Mouse (Mus musculus) intestine, embryonic 14.5 days (tissue): Measurements from ENCODE around the gene 4932415D10Rik. TPM values are rescaled to one million over a fixed set of nuclear protein-coding genes. Genes with fewer than 3 reads are reported as not detected.

ENCODE experiments used
- ATAC-seq: fragments of 200-750 bp; cut with Nextera tagmentation; replicated peaks from 2 replicates; pipeline ENCODE4 v1.8.0; 2017; ENCODE audit warnings: low read depth, moderate number of reproducible peaks, moderate TSS enrichment, moderate library complexity; ENCODE audit not compliant: low FRiP score, low TSS enrichment
- DNase-seq: peaks from one replicate; pipeline ENCODE4 v3.0.0-alpha.2; 2018; ENCODE audit warnings: low spot score
- H3K27ac ChIP-seq: fragments of 300-500 bp; sonication (generic); 2 replicates; pipeline ENCODE4 v1.5.1; 2014; ENCODE audit warnings: low read depth, mild to moderate bottlenecking, control low read depth
- H3K27me3 ChIP-seq: fragments of 300-500 bp; sonication (generic); replicated peaks from 2 replicates; pipeline ENCODE4 v1.6.1; 2014; ENCODE audit warnings: low read length, control low read depth; ENCODE audit not compliant: control insufficient read depth, insufficient read depth
- H3K36me3 ChIP-seq: fragments of 300-500 bp; sonication (generic); 2 replicates; pipeline ENCODE4 v1.6.1; 2014; ENCODE audit warnings: low read length, control low read depth; ENCODE audit not compliant: control insufficient read depth, insufficient read depth
- H3K4me1 ChIP-seq: fragments of 300-500 bp; sonication (generic); replicated peaks from 2 replicates; pipeline ENCODE4 v1.6.1; 2014; ENCODE audit warnings: low read length, control low read depth, mixed read lengths; ENCODE audit not compliant: control insufficient read depth, insufficient read depth
- H3K4me2 ChIP-seq: fragments of 300-500 bp; sonication (generic); 2 replicates; pipeline ENCODE4 v1.6.1; 2014; ENCODE audit warnings: low read length
- H3K4me3 ChIP-seq: fragments of 300-500 bp; sonication (generic); 2 replicates; pipeline ENCODE4 v1.5.1; 2014; ENCODE audit warnings: low read depth, low read length, control low read depth, mixed read lengths
- H3K9ac ChIP-seq: fragments of 300-500 bp; sonication (generic); 2 replicates; pipeline ENCODE4 v1.6.1; 2014; ENCODE audit warnings: mild to moderate bottlenecking, low read length
- H3K9me3 ChIP-seq: fragments of 300-500 bp; sonication (generic); 2 replicates; pipeline ENCODE4 v1.6.1; 2016; ENCODE audit warnings: low read length, control low read depth; ENCODE audit not compliant: control insufficient read depth
- whole genome bisulfite sequencing: fragments of 180-500 bp; shearing (Covaris S2); extraction: QIAGEN DNeasy Blood & Tissue Kit; methylation state at CpG from one replicate; pipeline ENCODE4 v1.1.7; 2014; 5-methylcytosine and 5-hydroxymethylcytosine counted together
- polyA plus RNA-seq: library from polyadenylated mRNA; unstranded; fragments of >200 nt; fragmentation: Nextera tagmentation; extraction: Ambion mirVana; gene quantifications from 2 replicates; pipeline ENCODE4 v1.2.1, GENCODE M21; 2014

The 4932415D10Rik gene
- polyA plus RNA-seq, result not detected in 2 replicates

DNA sequence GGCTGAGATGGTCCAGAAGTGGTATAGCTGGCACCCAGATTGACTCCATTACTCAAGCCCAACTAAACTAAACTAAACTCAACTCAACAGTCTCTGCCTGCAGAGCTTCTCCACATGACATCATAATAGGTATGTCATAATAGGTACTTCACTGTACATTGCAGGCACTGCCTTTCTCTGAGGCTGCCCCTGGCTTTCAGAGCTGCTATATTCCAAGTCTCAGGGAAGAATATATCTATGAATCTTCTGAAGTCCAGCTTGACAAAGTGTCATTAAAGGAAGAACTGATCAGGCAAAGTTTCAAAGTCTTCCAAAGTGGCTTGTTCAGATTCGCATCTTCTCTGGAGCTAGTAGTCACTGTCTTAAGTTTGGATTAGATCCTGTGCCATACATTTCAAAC is at the start of gene 4932415D10Rik:
Gene 4932415D10Rik, minus strand, starts transcription at position 101 of the 400 bp plus-strand sequence.
- H3K9me3 ChIP-seq, result no peaks in the 10 kb centered on the region
- WGBS, result 85% methylated on average over 1 of the region's 1 CpGs

DNA sequence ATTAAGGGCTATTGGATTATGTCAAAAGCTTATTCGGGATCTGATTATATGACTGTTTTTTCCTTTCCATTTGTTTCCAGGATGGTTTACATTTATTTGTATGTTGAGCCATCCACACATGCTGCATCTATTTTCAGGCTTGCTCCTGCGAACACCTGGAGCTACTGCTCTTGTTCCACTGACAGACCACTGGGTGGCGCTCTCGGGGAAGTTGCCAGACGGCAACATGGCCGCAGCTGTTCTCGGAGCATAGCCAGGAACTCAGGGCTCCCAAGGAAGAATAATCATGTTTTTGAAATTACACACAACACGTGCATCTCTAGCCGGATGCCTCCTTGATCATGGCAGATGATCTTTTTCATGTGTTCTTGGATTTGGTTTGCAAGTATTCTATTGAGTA is 45.5 kb upstream of the 4932415D10Rik start:
- Histone ChIP-seq H3K27ac (no peak overlapping the region), H3K27me3 (no peaks in the 10 kb centered on the region), H3K36me3 (0 out of 2 replicates have a peak, but pooled peaks cover 5% of the 10 kb centered on the region), H3K4me2 (no peak overlapping the region), H3K9me3 (peaks cover 11% of the 10 kb centered on the region; the same call in 1 of the 2 replicates), H3K4me3 (no peak overlapping the region), H3K4me1 (no peaks in the 10 kb centered on the region), H3K9ac (no peak overlapping the region)
- ATAC-seq (no peak), DNase-seq (no peak)
- 82% methylated on average over 9 of the region's 9 CpGs for WGBS

More for the DNA sequence above, at the start of gene 4932415D10Rik:
- H3K4me3 ChIP-seq, result no peak within 1 kb of the TSS
- no peak within 1 kb of the TSS for H3K9ac ChIP-seq
- DNase-seq, result no peak
- H3K27ac ChIP-seq, result no peak within 1 kb of the TSS
- no peaks in the 10 kb centered on the region for H3K4me1 ChIP-seq
- no peak within 1 kb of the TSS for H3K4me2 ChIP-seq
- H3K36me3 ChIP-seq, result no peaks in the 10 kb centered on the region
- no peaks in the 10 kb centered on the region for H3K27me3 ChIP-seq
- no peak for ATAC-seq

DNA sequence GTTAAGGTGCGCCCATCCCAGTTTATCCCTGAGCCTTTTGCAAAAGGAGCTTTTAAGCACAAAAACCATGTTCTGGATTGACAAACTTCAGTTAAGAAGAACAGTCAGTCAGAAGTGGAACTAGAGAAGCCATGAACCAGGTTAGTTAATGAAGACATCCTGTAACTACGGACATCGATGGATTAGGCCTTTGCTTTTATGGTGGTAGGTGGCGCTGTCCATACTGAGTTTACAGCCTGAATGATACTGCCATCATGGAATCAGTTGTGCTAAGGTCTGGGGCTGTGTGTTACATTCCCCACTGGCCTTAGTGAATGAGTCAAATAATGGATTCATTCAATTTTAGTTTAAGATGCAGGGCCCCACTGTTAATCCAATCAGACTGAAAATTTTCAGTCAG is 39.0 kb upstream of the 4932415D10Rik start:
- no peak overlapping the region for H3K4me3 ChIP-seq
- no peaks in the 10 kb centered on the region for H3K36me3 ChIP-seq
- ATAC-seq, result no peak
- no peak overlapping the region for H3K27ac ChIP-seq
- 96% methylated on average over 4 of the region's 4 CpGs for WGBS
- no peak overlapping the region for H3K9ac ChIP-seq
- no peaks in the 10 kb centered on the region for H3K27me3 ChIP-seq
- 0 out of 2 replicates have a peak, but pooled peaks cover 8% of the 10 kb centered on the region for H3K9me3 ChIP-seq
- H3K4me2 ChIP-seq, result no peak overlapping the region
- DNase-seq, result no peak
- H3K4me1 ChIP-seq, result 0 out of 2 replicates have a peak, but pooled peaks cover 2% of the 10 kb centered on the region

DNA sequence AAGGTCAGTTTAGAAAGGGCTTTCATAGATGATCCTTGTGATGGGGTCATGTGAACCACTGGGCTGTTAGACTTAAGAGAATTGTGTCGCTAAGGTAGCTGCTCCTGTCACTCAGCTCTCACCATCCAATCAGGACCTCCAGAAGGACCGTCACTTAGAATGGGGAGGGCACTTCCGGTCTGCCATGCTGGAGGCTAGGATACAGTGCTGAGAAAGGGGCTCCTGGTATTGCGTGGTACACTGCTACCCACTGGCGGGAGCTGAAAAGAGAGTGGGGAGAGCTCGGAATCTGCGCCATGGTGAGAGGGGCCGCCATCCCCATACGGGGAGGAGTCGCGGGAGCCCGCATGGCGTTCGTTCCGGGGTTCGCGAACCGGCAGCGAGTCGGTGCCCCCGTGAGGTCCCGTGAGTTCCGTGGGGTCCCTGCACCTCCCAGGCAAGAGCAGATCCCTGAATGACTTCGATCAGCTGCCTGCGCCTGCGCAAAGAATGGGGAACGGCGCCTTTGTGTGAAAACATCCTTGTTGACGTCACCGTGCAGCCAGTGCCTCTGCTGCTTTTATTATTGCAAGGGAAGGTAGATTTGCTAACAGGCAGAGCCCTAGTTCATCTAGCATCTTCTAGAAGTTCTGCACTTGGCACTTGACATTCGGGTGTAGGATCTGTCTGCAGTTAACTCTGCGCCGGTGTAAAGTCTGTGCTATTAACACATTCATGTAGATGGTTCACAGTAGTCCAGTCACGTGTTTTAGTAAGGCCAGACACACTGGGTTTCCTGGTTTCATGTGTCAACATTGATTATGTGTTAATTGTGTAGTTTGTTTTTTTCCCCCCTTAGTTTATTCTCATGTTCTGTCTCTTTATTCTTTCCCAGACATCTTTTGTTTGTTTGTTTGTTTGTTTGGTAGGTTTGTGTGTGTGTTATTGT is 38.0 kb upstream of the 4932415D10Rik start, which contains the start of gene Gm4924:
Gene Gm4924, plus strand, starts transcription at position 173 of the 928 bp plus-strand sequence.
- Histone ChIP-seq H3K9me3 (0 out of 2 replicates have a peak, but pooled peaks cover 8% of the 10 kb centered on the region), H3K36me3 (no peaks in the 10 kb centered on the region), H3K27ac (peak within 1 kb of the TSS; percentile 92), H3K9ac (peak within 1 kb of the TSS; percentile 77), H3K4me1 (0 out of 2 replicates have a peak, but pooled peaks cover 2% of the 10 kb centered on the region), H3K4me2 (peak within 1 kb of the TSS; percentile 53), H3K4me3 (peak within 1 kb of the TSS; percentile 71), H3K27me3 (no peaks in the 10 kb centered on the region)
- WGBS, result 4% methylated on average over 34 of the region's 34 CpGs
- ATAC-seq (peak; percentile 99), DNase-seq (peak; percentile 89)

DNA sequence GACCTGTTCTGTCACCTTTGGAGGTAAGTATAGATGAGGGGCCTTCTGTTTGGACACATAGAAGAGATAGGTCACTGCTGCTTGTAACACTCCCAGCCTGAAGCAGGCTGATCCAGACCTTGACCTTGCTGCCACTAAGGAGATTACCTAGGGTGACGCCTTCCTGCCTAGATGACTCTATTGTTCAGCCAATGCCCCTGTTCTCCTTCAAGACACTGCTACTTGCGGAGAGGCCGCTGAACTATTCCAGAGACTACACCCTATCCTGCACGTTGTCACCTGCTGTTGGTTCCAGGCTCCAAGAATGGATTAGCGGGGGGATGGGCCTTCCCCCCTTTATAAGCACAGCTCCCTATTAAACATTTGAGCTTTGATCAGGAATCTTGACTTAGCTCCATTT is 13.4 kb upstream of the 4932415D10Rik start:
- no peak for DNase-seq
- no peak overlapping the region for H3K9ac ChIP-seq
- 81% methylated on average over 5 of the region's 5 CpGs for WGBS
- H3K9me3 ChIP-seq, result no peaks in the 10 kb centered on the region
- ATAC-seq, result no peak
- H3K36me3 ChIP-seq, result no peaks in the 10 kb centered on the region
- no peak overlapping the region for H3K27ac ChIP-seq
- no peaks in the 10 kb centered on the region for H3K4me1 ChIP-seq
- H3K4me3 ChIP-seq, result no peak overlapping the region
- no peaks in the 10 kb centered on the region for H3K27me3 ChIP-seq
- no peak overlapping the region for H3K4me2 ChIP-seq

DNA sequence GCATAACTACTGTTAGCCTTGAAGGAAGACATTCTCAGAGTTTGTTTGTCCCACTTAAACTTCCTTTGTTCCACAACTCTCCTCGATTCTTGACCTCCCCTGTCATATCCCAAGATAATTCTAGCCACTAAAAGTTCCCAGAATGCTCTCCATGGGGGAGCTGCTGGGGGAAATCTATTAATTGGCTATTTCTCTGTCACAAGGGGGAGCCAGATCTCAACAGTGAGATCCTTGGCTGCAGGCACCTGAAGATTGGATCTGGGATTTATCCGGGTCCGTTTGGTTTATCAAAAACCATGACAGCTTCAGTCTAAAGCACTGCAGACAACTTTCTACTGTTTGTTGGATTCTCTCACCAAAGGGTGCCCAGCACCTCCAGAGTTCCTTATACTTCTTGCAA is 3.8 kb upstream of the 4932415D10Rik start:
- ATAC-seq, result no peak
- WGBS, result 59% methylated on average over 3 of the region's 3 CpGs
- no peak for DNase-seq

DNA sequence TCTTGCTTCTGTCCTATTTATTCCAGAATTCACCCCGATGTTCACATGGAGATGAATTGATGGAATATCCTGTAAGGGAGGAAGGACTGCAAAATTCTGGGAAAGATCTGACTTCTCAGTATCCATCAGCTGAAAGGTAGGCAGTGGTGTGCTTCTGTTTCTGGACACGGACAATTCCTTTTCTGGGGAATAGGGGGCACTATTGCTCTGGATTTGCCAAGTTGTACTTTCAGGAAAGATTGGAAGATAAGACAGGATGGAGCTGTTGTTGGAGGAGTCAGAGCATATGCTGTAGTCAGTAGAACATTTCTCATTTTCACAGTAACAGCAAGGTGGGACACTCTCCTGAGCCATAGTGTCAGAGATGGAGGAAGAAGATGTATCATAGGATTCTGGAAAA is 19.9 kb downstream of the 4932415D10Rik start:
- ATAC-seq, result no peak
- H3K9me3 ChIP-seq, result no peaks in the 10 kb centered on the region
- no peaks in the 10 kb centered on the region for H3K4me1 ChIP-seq
- no peak for DNase-seq
- no peak overlapping the region for H3K4me2 ChIP-seq
- no peak overlapping the region for H3K27ac ChIP-seq
- no peak overlapping the region for H3K4me3 ChIP-seq
- no peaks in the 10 kb centered on the region for H3K36me3 ChIP-seq
- no peaks in the 10 kb centered on the region for H3K27me3 ChIP-seq
- no peak overlapping the region for H3K9ac ChIP-seq
- WGBS, result 47% methylated on average over 2 of the region's 2 CpGs

More for the DNA sequence above, 3.8 kb upstream of the 4932415D10Rik start:
- peaks cover 2% of the 10 kb centered on the region; the same call in 1 of the 2 replicates for H3K9me3 ChIP-seq
- H3K4me3 ChIP-seq, result no peak overlapping the region
- no peak overlapping the region for H3K4me2 ChIP-seq
- no peaks in the 10 kb centered on the region for H3K36me3 ChIP-seq
- no peak overlapping the region for H3K27ac ChIP-seq
- no peak overlapping the region for H3K9ac ChIP-seq
- H3K27me3 ChIP-seq, result no peaks in the 10 kb centered on the region
- no peaks in the 10 kb centered on the region for H3K4me1 ChIP-seq

DNA sequence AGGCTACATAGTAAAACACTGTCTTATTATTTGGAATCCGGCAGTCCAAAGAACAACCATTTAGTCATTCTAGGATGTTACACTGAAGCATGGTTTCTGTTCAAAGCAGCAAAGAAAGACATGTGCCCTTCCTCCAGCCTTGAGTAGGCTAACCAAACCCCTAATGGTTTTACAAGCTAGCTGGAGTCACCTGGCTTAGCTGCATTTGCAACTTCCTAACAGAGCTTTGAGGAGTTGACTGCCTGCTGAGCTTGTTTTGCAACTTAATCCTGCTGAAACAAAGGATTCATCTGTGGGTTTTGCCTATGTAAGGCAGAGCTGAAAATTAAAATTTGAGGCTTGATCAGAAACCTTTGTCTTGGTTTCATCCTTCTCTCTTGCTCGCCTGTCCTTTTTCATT is 59.1 kb downstream of the 4932415D10Rik start:
- Histone ChIP-seq H3K9me3 (no peaks in the 10 kb centered on the region), H3K4me3 (no peak overlapping the region), H3K27ac (no peak overlapping the region), H3K36me3 (no peaks in the 10 kb centered on the region), H3K4me1 (no peaks in the 10 kb centered on the region), H3K4me2 (no peak overlapping the region), H3K27me3 (no peaks in the 10 kb centered on the region), H3K9ac (no peak overlapping the region)
- ATAC-seq, result no peak
- DNase-seq, result no peak
- 84% methylated on average over 2 of the region's 2 CpGs for WGBS
